Mouse (Mus musculus) right cerebral cortex, adult 2 months (tissue): ENCODE results near the gene Zfp148.
A peak's percentile ranks its signal among the peaks of the same experiment; 100 is the strongest.

Experiments
- DNase-seq, 2 experiments: peaks; one replicate each; pipeline ENCODE4 v3.0.0; 2021 to 2022; ENCODE audit warnings: low spot score in 2 of 2

Zfp148 gene

GRCm38 (mm10) chr16:33379944-33380881 lies at the start of gene Zfp148:
Gene Zfp148 (plus strand): TSS chr16:33380836.
- peak; percentile 91 to 92 for DNase-seq

- no peak for DNase-seq
Observed at GRCm38 (mm10) chr16:33333015-33333414, 47.6 kb upstream of the Zfp148 start.

GRCm38 (mm10) chr16:33337177-33337576 lies 43.5 kb upstream of the Zfp148 start:
- DNase-seq = peak; percentile 67 to 74

- no peak for DNase-seq
Observed at GRCm38 (mm10) chr16:33337681-33338080, 43.0 kb upstream of the Zfp148 start.

- DNase-seq = no peak
Observed at GRCm38 (mm10) chr16:33338492-33338891, 42.1 kb upstream of the Zfp148 start.

GRCm38 (mm10) chr16:33339476-33339875 lies 41.2 kb upstream of the Zfp148 start:
- no peak for DNase-seq

- DNase-seq = no peak
Observed at GRCm38 (mm10) chr16:33342356-33342755, 38.3 kb upstream of the Zfp148 start.

- no peak for DNase-seq
Observed at GRCm38 (mm10) chr16:33343106-33343505, 37.5 kb upstream of the Zfp148 start.

- no peak for DNase-seq
Observed at GRCm38 (mm10) chr16:33343601-33344000, 37.0 kb upstream of the Zfp148 start.

- peak; percentile 78 to 81 for DNase-seq
Observed at GRCm38 (mm10) chr16:33344379-33344778, 36.3 kb upstream of the Zfp148 start.

- DNase-seq = peak; percentile 19 to 59
Observed at GRCm38 (mm10) chr16:33344875-33345274, 35.8 kb upstream of the Zfp148 start.

GRCm38 (mm10) chr16:33346376-33346775 lies 34.3 kb upstream of the Zfp148 start:
- no peak for DNase-seq

GRCm38 (mm10) chr16:33347134-33347533 lies 33.5 kb upstream of the Zfp148 start:
- no peak for DNase-seq

GRCm38 (mm10) chr16:33357805-33358204 lies 22.8 kb upstream of the Zfp148 start:
- DNase-seq = no peak

GRCm38 (mm10) chr16:33365772-33366171 lies 14.9 kb upstream of the Zfp148 start:
- peak in 1 of 2 experiments; percentile 20 for DNase-seq

GRCm38 (mm10) chr16:33368632-33369031 lies 12.0 kb upstream of the Zfp148 start:
- no peak for DNase-seq

- DNase-seq = no peak
Observed at GRCm38 (mm10) chr16:33370836-33371235, 9.8 kb upstream of the Zfp148 start.

GRCm38 (mm10) chr16:33372611-33373010 lies 8.0 kb upstream of the Zfp148 start:
- DNase-seq = no peak

- DNase-seq = no peak
Observed at GRCm38 (mm10) chr16:33373326-33373725, 7.3 kb upstream of the Zfp148 start.

GRCm38 (mm10) chr16:33376266-33376665 lies 4.4 kb upstream of the Zfp148 start:
- DNase-seq = no peak

- DNase-seq = no peak
Observed at GRCm38 (mm10) chr16:33379219-33379943, 1.3 kb upstream of the Zfp148 start.

GRCm38 (mm10) chr16:33380882-33381613 lies 412 bp downstream of the Zfp148 start:
- peak; percentile 33 to 50 for DNase-seq
